Mouse (Mus musculus) left cerebral cortex, postnatal 4 days (tissue): ENCODE results near the gene Shisa5. TPM values are rescaled to one million over a fixed set of nuclear protein-coding genes. Genes with fewer than 3 reads are reported as not detected.

Experiments
- total RNA-seq, 2 experiments: library from RNA; stranded (reverse); gene quantifications; 2 replicates each; pipeline ENCODE4 v1.2.3; 2021

The Shisa5 gene
- total RNA-seq, 2 experiments from 2014 or later, result 48.3 to 54.7 TPM

Other genes with a start within 250 kb of the Shisa5 start
- 10 to 100 TPM; 28.9 to 35.9 TPM for gene Nckipsd, start 230.2 kb upstream of the Shisa5 start, total RNA-seq
- 100 to 1,000 TPM; 103 to 112 TPM for gene Celsr3, start 212.2 kb upstream of the Shisa5 start, total RNA-seq
- 10 to 100 TPM; 22.8 to 27.4 TPM for gene Slc26a6, start 185.3 kb upstream of the Shisa5 start, total RNA-seq
- under 1 TPM in 1 of 2 experiments, not detected in 1; 0.38 TPM for gene Tmem89, start 123.9 kb upstream of the Shisa5 start, total RNA-seq
- gene Uqcrc1, start 101.9 kb upstream of the Shisa5 start, total RNA-seq, result 100 to 1,000 TPM; 292 to 300 TPM
- gene Col7a1, start 85.0 kb upstream of the Shisa5 start, total RNA-seq, result 1 to 10 TPM; 6.2 to 8.1 TPM
- under 1 TPM in 1 of 2 experiments, not detected in 1; 0.78 TPM for gene Ucn2, start 52.6 kb upstream of the Shisa5 start, total RNA-seq
- gene Pfkfb4, start 46.8 kb upstream of the Shisa5 start, total RNA-seq, result 10 to 100 TPM; 25.5 to 25.8 TPM
- 10 to 100 TPM; 14.8 to 15.1 TPM for gene Trex1, start 21.2 kb downstream of the Shisa5 start, total RNA-seq
- 10 to 100 TPM; 33.4 to 37.4 TPM for gene Atrip, start 35.6 kb downstream of the Shisa5 start, total RNA-seq
- gene Ccdc51, start 43.9 kb downstream of the Shisa5 start, total RNA-seq, result 1 to 10 TPM; 7.9 to 8.4 TPM
- 100 to 1,000 TPM; 385 to 398 TPM for gene Tma7, start 44.0 kb downstream of the Shisa5 start, total RNA-seq
- 100 to 1,000 TPM in 1 of 2 experiments, 10 to 100 TPM in 1; 90.0 to 105 TPM for gene Plxnb1, start 56.8 kb downstream of the Shisa5 start, total RNA-seq
- not detected for gene Fbxw21, start 123.5 kb downstream of the Shisa5 start, total RNA-seq
- not detected for gene Fbxw13, start 157.4 kb downstream of the Shisa5 start, total RNA-seq
- gene Fbxw20, start 196.2 kb downstream of the Shisa5 start, total RNA-seq, result not detected
- not detected for gene Fbxw14, start 249.1 kb downstream of the Shisa5 start, total RNA-seq